Mouse (Mus musculus) thymus, postnatal 14 days (tissue): Measurements from ENCODE around the gene Dpep1.

Source experiments
- DNase-seq: peaks from one replicate; pipeline ENCODE4 v3.0.0; 2021

Dpep1 gene

DNA sequence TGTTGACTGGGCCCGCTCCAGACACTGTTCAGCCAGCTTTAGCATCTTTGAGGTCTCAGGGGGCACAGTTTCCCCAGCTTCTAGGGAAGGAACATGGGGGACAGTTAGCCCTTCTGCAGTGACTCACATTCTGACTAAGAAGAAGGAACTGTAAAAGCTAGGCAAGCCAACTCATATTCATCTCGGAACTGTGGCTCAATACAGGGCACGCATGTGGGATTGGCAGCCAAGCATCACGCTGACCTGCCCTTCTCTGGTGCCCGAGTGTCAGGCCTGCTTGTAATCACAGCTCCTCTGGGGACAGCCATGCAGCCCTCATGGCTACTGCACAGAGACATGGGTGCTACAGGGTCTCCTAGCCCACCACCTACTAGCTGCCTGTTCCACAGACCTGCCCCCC is 64.9 kb downstream of the Dpep1 start:
- no peak for DNase-seq
